Mouse (Mus musculus): ENCODE results near the gene Sar1b. TPM values are rescaled to one million over a fixed set of nuclear protein-coding genes. Genes with fewer than 3 reads are reported as not detected.

Sar1b gene
- total and polyA plus RNA-seq, 3 experiments, result 4.0 to 103 (median 59.2) TPM

- no peak overlapping the region for H3K4me3 ChIP-seq (ENCODE audit: low read depth, low read length)
- DNase-seq (ENCODE audit: low spot score) (no peak), ATAC-seq (ENCODE audit: extremely low read depth, insufficient number of reproducible peaks, low FRiP score, poor library complexity, severe bottlenecking) (no peak)
- no peaks in the 10 kb centered on the region for H3K27me3 ChIP-seq (ENCODE audit: insufficient read depth, low read length)
- peaks cover 2% of the 10 kb centered on the region for H3K36me3 ChIP-seq (replicated peaks)
- H3K4me1 ChIP-seq (ENCODE audit: insufficient read depth, low read depth, low read length), result peaks cover 43% of the 10 kb centered on the region
- no peaks in the 10 kb centered on the region for H3K9me3 ChIP-seq (replicated peaks)
- TF ChIP-seq GATA1 (IDR thresholded peaks at IDR 0.05; ENCODE audit: borderline replicate concordance, low read length) (no peak), POLR2AphosphoS5 (IDR thresholded peaks at IDR 0.05; ENCODE audit: insufficient replicate concordance, low read depth, low read length) (no peak), TAL1 (conservative IDR thresholded peaks at IDR 0.05; ENCODE audit: low read depth, low read length) (no peak), CTCF (IDR thresholded peaks at IDR 0.05; ENCODE audit: low read depth, low read length) (no peak), GATA2 (IDR thresholded peaks at IDR 0.05; ENCODE audit: borderline replicate concordance, low read depth, low read length) (no peak)
These were observed 4.2 kb upstream of the Sar1b start for GRCm38 (mm10) chr11:51759251-51759650.

- H3K4me1 ChIP-seq (ENCODE audit: insufficient read depth, low read depth, low read length), result peaks cover 42% of the 10 kb centered on the region
- ATAC-seq (ENCODE audit: extremely low read depth, insufficient number of reproducible peaks, low FRiP score, poor library complexity, severe bottlenecking) (no peak), DNase-seq (ENCODE audit: low spot score) (no peak)
- no peaks in the 10 kb centered on the region for H3K36me3 ChIP-seq (replicated peaks)
- H3K9me3 ChIP-seq (replicated peaks), result no peaks in the 10 kb centered on the region
- TF ChIP-seq TAL1 (conservative IDR thresholded peaks at IDR 0.05; ENCODE audit: low read depth, low read length), result no peak
- TF ChIP-seq POLR2AphosphoS5 (IDR thresholded peaks at IDR 0.05; ENCODE audit: insufficient replicate concordance, low read depth, low read length), result no peak
- TF ChIP-seq CTCF (IDR thresholded peaks at IDR 0.05; ENCODE audit: low read depth, low read length), result no peak
- TF ChIP-seq GATA1 (IDR thresholded peaks at IDR 0.05; ENCODE audit: borderline replicate concordance, low read length), result no peak
- no peak for TF ChIP-seq GATA2 (IDR thresholded peaks at IDR 0.05; ENCODE audit: borderline replicate concordance, low read depth, low read length)
- H3K27me3 ChIP-seq (ENCODE audit: insufficient read depth, low read length), result no peaks in the 10 kb centered on the region
- no peak overlapping the region for H3K4me3 ChIP-seq (ENCODE audit: low read depth, low read length)
These were observed 3.4 kb upstream of the Sar1b start for GRCm38 (mm10) chr11:51759941-51760657.

- no peak for DNase-seq (ENCODE audit: low spot score)
- H3K27me3 ChIP-seq (ENCODE audit: insufficient read depth, low read length), result no peaks in the 10 kb centered on the region
- H3K4me3 ChIP-seq (ENCODE audit: low read depth, low read length), result no peak overlapping the region
- H3K9me3 ChIP-seq (replicated peaks), result no peaks in the 10 kb centered on the region
- H3K36me3 ChIP-seq (replicated peaks), result peaks cover 5% of the 10 kb centered on the region
- no peak for TF ChIP-seq TAL1 (conservative IDR thresholded peaks at IDR 0.05; ENCODE audit: low read depth, low read length)
- TF ChIP-seq GATA2 (IDR thresholded peaks at IDR 0.05; ENCODE audit: borderline replicate concordance, low read depth, low read length), result no peak
- TF ChIP-seq GATA1 (IDR thresholded peaks at IDR 0.05; ENCODE audit: borderline replicate concordance, low read length), result no peak
- TF ChIP-seq CTCF (IDR thresholded peaks at IDR 0.05; ENCODE audit: low read depth, low read length), result no peak
- TF ChIP-seq POLR2AphosphoS5 (IDR thresholded peaks at IDR 0.05; ENCODE audit: insufficient replicate concordance, low read depth, low read length), result no peak
- ATAC-seq (ENCODE audit: extremely low read depth, insufficient number of reproducible peaks, low FRiP score, poor library complexity, severe bottlenecking), result no peak
- peaks cover 43% of the 10 kb centered on the region for H3K4me1 ChIP-seq (ENCODE audit: insufficient read depth, low read depth, low read length)
These were observed 2.2 kb upstream of the Sar1b start for GRCm38 (mm10) chr11:51761241-51761640.

- Histone ChIP-seq H3K9me3 (replicated peaks) (no peaks in the 10 kb centered on the region), H3K4me3 (ENCODE audit: low read depth, low read length) (peak overlapping the region; percentile 98), H3K36me3 (replicated peaks) (peaks cover 27% of the 10 kb centered on the region), H3K4me1 (ENCODE audit: insufficient read depth, low read depth, low read length) (peaks cover 39% of the 10 kb centered on the region), H3K27me3 (ENCODE audit: insufficient read depth, low read length) (no peaks in the 10 kb centered on the region)
- TF ChIP-seq CTCF (IDR thresholded peaks at IDR 0.05; ENCODE audit: low read depth, low read length) (no peak), TAL1 (conservative IDR thresholded peaks at IDR 0.05; ENCODE audit: low read depth, low read length) (no peak), POLR2AphosphoS5 (IDR thresholded peaks at IDR 0.05; ENCODE audit: insufficient replicate concordance, low read depth, low read length) (no peak), GATA2 (IDR thresholded peaks at IDR 0.05; ENCODE audit: borderline replicate concordance, low read depth, low read length) (no peak), GATA1 (IDR thresholded peaks at IDR 0.05; ENCODE audit: borderline replicate concordance, low read length) (no peak)
- DNase-seq (ENCODE audit: low spot score), result no peak
- ATAC-seq (ENCODE audit: extremely low read depth, insufficient number of reproducible peaks, low FRiP score, poor library complexity, severe bottlenecking), result no peak
These were observed 468 bp downstream of the Sar1b start for GRCm38 (mm10) chr11:51763955-51764354.

- Histone ChIP-seq H3K9me3 (replicated peaks) (no peaks in the 10 kb centered on the region), H3K4me3 (ENCODE audit: low read depth, low read length) (peak overlapping the region; percentile 98; the same call in 1 of the 2 replicates), H3K4me1 (ENCODE audit: insufficient read depth, low read depth, low read length) (peaks cover 39% of the 10 kb centered on the region), H3K36me3 (replicated peaks) (peaks cover 33% of the 10 kb centered on the region), H3K27me3 (ENCODE audit: insufficient read depth, low read length) (no peaks in the 10 kb centered on the region)
- DNase-seq (ENCODE audit: low spot score), result no peak
- no peak for ATAC-seq (ENCODE audit: extremely low read depth, insufficient number of reproducible peaks, low FRiP score, poor library complexity, severe bottlenecking)
- TF ChIP-seq TAL1 (conservative IDR thresholded peaks at IDR 0.05; ENCODE audit: low read depth, low read length), result no peak
- TF ChIP-seq CTCF (IDR thresholded peaks at IDR 0.05; ENCODE audit: low read depth, low read length), result no peak
- TF ChIP-seq GATA1 (IDR thresholded peaks at IDR 0.05; ENCODE audit: borderline replicate concordance, low read length), result no peak
- TF ChIP-seq GATA2 (IDR thresholded peaks at IDR 0.05; ENCODE audit: borderline replicate concordance, low read depth, low read length), result no peak
- no peak for TF ChIP-seq POLR2AphosphoS5 (IDR thresholded peaks at IDR 0.05; ENCODE audit: insufficient replicate concordance, low read depth, low read length)
These were observed 1.3 kb downstream of the Sar1b start for GRCm38 (mm10) chr11:51764816-51765215.

- DNase-seq (ENCODE audit: low spot score), result no peak
- no peaks in the 10 kb centered on the region for H3K9me3 ChIP-seq (replicated peaks)
- ATAC-seq (ENCODE audit: extremely low read depth, insufficient number of reproducible peaks, low FRiP score, poor library complexity, severe bottlenecking), result no peak
- H3K36me3 ChIP-seq (replicated peaks), result peaks cover 58% of the 10 kb centered on the region
- H3K4me3 ChIP-seq (ENCODE audit: low read depth, low read length), result no peak overlapping the region
- TF ChIP-seq GATA1 (IDR thresholded peaks at IDR 0.05; ENCODE audit: borderline replicate concordance, low read length) (no peak), GATA2 (IDR thresholded peaks at IDR 0.05; ENCODE audit: borderline replicate concordance, low read depth, low read length) (no peak), TAL1 (conservative IDR thresholded peaks at IDR 0.05; ENCODE audit: low read depth, low read length) (no peak), POLR2AphosphoS5 (IDR thresholded peaks at IDR 0.05; ENCODE audit: insufficient replicate concordance, low read depth, low read length) (no peak), CTCF (IDR thresholded peaks at IDR 0.05; ENCODE audit: low read depth, low read length) (no peak)
- no peaks in the 10 kb centered on the region for H3K27me3 ChIP-seq (ENCODE audit: insufficient read depth, low read length)
- H3K4me1 ChIP-seq (ENCODE audit: insufficient read depth, low read depth, low read length), result peaks cover 35% of the 10 kb centered on the region
These were observed 4.2 kb downstream of the Sar1b start for GRCm38 (mm10) chr11:51767579-51768220.
